Mouse (Mus musculus) embryo, embryonic 11 days (tissue): ENCODE measurements around the gene Fndc11.
A peak's percentile ranks its signal among the peaks of the same experiment; 100 is the strongest.
"Not testable (repeated sequence)": the region's sequence is repeated elsewhere in the genome, so short reads cannot be mapped to it uniquely, and the experiment has no call there.

ENCODE experiments used
- DNase-seq: peaks from one replicate; pipeline ENCODE4 v3.0.0-alpha.2; 2015

The Fndc11 gene

DNA sequence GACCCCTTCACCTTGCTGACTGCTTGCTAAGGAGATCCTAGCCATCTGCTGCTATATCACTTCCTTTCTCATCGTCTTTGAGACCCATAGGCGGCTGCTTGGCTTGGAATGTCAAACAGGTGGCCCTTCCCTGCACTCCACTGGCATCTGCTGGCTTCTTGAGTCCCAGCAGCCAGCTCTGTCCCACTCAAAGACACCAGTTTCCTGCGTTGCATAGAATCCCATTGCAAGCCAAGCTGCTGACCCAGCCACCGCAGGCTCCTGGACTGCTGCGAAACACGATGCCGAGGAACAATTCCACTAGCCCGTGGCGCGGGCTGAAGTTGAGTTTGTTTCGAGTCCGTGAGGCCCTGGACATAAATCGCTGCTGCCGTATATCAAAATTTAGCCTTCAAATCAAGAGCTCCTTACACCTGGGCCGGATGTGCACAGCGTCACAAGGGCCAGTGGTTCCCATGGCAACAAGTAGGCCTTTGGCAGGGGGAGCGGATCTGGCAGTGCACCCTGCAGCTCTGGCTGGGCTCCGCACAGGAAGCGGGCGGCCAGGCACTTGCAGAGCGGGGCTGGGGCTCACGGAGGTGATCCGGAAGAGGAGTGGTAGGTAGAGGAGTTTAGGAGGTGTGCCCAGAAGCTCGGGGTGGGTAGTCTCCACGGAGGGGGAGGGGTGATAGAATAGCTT lies at the start of gene Fndc11:
Fndc11 (plus strand) TSS at position 476 of the 679 bp plus-strand sequence.
- DNase-seq = peak; percentile 90

DNA sequence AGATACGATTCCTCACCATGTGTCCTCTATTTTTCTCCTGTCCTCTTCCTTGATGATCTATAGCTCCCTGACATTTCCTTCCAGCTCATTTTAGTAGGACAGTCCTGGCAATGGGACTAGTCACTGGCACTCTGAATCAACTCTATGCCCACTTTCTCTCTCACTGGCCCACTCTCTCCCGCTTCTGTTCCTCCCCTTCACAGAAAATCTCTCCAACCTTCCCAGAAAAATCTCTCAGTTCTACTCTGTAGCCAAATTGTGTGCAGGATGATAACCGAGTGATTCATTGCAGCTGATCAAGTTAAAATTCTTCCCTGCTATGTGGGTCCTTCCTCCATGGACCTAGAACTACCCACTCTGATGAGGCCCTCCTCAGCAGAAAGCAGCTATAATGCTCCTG lies 45.2 kb upstream of the Fndc11 start:
- no peak for DNase-seq

DNA sequence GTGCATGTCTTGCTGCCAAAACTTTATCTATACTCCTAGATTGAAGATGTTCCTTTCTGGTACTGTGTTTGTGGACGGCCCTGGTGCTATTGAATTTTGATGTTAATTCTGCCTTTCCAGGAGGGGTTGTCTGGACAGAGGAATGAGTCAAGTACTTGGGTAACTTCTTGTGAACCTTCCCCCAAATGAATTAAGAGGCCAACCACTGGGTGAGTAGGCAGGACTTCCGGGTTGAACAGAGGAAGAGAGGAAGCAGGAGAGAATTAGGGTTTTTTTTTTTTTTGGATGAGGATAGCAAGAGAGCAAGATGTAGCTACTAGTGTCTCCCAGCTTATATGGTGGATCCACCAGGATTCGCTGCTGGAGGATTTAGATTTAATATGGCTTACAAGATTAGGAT lies 41.8 kb upstream of the Fndc11 start:
- DNase-seq = no peak

DNA sequence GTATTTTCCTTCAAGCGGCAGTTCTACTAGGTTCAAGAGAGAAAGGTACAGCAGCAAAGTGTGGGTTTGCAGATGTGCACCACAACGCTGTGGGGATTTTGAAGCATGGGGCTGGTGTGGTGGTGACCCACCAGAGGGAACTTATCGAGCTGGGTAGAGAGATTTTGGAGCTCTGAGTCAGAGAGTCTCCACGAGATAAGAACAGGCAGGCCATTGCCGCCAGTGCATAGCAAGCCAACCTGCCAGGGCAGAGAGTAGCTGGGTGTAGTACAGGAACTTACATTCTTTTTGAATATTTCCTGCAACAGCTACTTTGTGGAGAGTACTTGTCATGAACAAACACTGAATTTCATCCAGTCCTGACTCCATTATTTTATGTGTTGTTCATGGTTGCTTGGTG lies 41.3 kb upstream of the Fndc11 start:
- DNase-seq = no peak

DNA sequence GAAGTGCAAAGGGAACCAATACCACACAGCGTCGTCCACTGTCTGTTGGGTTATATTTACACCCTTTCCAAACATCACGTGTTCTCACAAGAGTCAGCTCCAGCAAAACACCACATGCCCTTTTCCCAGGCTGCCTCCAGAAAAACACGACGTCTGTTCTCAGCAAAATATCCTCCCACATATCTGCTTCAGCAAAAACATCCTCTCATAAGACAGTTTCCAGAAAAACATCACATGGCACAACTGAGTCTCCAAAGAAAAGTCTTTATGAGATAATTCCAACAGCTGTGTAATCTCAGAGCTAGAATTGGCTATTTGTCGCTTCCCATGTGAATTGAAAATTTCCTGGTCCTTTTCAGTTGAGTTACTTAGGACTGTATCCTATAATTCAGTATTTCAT lies 38.9 kb upstream of the Fndc11 start:
- DNase-seq = no peak

DNA sequence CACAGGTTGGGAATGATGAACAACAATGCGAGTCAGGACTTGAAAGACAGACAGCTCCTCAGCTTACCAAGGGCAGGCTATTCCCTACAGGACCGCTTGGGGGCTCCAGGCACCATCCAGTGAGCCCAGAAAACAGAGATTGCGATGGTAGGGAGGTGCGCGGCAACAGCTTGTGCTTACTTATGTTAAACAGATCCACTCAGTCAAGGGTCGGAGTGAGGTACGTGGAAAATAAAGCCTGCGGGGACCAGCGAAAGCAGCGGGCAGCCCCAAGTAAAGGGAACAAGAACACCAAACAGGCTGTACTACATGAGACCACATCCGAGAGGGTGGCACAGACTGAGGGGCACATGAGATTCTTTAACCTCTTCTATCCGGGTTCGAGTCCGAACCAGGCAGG lies 33.2 kb upstream of the Fndc11 start:
- peak; percentile 92 for DNase-seq

DNA sequence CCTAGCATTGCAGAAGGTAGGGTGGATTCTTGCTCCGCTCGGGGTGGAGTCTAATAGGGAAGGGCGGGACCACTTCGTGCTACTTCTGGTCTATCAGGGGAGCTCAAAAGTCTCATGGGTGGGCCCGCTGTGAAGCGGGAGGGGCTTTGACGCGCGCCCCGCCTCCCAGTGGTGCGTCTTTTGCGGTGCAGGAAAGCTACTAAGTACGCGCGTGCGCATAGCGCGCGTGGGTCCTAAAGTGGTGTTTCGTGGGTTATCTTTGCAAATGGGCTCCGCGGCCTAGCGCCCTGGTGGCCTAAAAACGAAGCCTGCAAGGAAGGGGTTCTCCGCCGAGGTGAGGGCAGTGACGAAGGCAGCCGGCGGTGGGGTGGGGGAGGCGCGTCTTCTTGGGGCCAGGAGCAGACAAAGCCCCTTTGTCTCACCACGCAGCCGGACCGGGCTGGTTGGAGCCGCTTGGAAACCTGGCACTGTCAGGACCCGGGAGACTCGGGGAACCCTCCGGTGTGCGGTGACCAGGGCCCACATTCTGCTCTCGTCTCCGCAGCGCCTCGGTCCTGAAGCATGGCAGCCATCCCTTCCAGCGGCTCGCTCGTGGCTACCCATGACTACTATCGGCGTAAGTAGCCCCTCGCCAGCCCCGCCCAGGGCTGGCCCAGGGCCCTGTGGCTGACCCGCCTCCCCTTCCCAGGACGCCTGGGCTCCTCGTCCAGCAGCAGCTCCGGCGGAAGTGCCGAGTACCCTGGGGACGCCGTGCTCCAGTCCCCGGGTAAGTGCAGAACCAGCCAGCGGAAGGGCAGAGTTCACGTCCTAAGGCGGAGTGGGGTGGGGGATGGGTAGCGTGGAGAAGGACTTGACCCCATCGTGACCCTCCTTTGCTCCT lies 32.5 kb upstream of the Fndc11 start, which contains the start of gene Ppdpf:
Ppdpf (plus strand) TSS at position 127 of the 880 bp plus-strand sequence.
- peak; percentile 93 for DNase-seq

DNA sequence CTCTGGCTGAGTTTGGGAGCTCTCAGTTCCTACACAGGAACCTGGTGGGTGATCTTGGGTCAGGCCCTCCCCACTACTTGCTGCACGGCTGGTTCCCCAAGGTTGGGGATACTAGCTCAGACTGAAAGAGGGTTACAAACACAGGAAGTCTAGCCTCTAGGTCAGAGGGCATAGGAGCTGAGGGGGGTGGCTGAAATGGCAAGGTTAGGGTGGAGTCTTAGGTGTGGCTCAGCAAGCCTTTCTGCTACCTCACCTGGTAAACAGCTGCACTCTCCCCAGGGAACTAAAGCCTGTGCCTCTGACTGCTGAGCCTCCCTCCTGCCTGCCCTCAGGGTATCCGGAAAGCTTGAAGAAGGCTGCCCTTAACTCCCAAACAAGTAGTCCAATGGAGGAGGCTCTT lies 31.1 kb upstream of the Fndc11 start:
- DNase-seq = peak; percentile 33

DNA sequence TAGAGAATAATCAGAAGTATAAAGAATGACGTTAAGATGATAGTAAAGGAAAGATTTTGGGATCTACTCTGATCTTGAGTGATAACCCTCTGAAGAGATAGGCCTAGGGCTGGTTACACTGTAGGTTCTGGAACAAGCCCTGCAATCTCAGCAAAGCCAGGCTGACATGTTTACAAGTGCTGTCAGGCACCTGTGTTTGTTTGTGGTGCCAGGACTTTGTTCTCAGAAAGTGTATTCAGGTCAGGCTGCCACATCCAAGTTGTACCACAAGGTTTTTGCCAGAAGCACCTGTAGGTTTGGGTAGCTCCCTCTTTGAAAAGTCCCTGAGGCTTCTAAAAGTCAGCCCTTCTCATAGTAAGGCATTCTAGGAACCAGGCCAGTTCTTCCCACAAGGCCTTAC lies 30.5 kb upstream of the Fndc11 start:
- no peak for DNase-seq

DNA sequence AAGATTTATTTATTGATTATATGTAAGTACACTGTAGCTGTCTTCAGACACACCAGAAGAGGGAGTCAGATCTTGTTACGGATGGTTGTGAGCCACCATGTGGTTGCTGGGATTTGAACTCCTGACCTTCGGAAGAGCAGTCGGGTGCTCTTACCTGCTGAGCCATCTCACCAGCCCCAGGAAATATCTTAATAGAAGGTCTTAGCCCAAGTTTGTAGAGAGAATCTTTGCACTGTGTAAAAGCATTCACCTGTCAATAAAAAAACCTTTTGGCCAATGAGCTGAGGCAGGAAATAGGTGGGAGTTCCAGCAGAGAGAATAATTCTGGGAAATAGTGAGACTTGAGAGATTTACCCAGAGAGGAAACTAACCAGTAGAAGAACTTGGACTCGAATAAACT lies 28.4 kb upstream of the Fndc11 start:
- DNase-seq = not testable (repeated sequence)

DNA sequence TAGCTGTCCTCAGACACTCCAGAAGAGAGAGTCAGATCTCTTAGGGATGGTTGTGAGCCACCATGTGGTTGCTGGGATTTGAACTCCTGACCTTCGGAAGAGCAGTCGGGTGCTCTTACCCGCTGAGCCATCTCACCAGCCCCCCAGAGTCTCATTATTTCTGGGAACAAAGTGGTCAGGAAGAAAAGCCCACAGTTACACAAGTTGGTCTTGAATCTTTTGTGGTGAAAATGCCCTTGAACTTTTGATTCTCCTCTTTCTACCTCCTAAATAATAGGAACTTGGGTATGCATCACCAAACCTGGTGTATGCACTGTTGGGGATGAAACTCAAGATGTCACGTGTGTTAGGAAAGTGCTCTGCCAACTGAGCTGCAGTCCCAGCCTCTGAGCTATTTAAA lies 27.9 kb upstream of the Fndc11 start:
- no peak for DNase-seq

DNA sequence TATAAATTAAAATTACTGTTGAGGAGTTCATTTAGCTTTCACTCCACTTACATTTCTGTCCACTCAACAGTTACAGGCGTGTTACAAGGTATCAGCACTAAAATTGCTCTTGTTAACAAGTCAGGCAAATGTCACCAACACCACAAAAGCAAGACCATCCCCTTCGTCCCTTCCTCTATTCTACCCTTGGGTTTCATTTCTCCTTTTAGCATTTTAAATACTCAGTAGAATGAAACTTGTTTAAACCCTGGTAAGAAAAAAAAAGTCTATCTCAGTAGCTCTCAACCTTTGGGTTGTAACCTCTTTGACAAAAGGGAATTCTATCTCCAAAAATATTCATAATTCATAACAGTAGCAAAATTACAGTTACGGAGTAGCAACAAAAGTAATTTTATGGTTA lies 26.8 kb upstream of the Fndc11 start:
- DNase-seq = no peak

DNA sequence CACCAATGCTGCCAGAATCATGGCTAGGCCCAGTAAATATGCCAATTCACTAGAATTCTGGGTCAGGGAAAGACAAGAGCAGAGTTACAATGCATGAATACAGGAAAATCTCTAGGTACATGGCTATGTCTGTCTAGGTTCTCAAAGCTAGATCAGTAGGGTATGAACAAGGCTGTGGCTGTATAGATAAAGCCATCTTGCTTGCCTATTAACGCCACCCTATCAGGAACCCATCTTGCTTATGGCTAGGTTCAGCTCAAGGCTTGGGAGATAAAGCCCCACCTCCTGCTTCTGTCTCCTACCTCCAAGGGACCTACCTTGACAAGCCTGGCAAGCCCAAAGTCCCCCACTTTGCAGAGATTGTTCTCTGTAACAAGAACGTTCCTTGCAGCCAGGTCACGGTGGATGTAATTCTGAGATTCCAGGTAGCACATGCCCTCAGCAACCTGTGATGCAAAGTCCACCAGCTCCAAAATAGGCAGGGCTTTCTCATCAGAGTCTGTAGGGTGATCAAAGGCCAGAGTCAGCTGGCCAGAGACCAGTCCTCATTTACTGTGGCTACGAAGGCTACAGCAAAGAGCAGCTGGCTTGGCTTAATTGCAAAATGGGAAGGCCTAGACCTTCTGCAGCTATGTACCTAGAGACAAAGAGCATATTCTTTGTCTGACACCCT lies 23.0 kb upstream of the Fndc11 start:
- no peak for DNase-seq

DNA sequence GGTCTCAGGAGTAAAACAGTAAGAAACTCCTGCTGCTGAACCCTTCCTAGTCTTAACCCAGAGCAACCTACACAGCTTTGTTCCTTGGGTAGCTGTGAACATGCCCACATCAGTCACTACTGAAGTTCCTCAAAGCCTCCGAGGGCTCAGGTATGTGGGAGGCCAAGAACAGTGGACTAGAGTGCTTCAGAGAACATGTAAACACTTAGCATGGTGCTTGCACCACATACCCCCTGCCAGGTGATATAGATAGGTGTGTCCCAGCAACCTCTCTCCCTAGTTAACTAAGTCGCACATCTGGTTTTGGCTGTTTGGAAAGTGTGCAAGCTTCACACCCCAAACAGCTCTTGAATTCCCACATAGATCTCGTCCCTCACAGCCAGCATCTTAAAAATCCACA lies 18.2 kb upstream of the Fndc11 start:
- DNase-seq = no peak

DNA sequence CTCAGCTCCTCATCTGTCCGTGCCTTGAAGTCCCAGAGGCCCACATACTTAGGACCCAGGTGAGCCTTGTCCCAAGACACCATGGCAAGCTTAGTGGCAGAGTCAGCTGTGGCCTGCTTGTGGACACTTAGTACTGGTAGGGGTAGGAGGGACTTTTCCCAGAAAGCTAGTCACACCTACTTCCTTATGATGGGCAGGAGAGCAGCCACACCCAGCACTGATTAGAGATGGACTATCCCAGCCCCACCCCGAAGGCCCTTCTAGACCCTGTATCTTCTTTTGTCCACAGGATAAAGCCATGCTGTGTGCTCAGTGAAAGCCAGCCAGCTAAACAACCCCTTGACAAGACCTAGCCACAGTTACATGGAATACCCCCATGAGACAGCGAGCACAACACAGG lies 17.4 kb upstream of the Fndc11 start, which contains the start of gene Ptk6:
Ptk6 (minus strand) TSS at position 368 of the 400 bp plus-strand sequence.
- no peak for DNase-seq

DNA sequence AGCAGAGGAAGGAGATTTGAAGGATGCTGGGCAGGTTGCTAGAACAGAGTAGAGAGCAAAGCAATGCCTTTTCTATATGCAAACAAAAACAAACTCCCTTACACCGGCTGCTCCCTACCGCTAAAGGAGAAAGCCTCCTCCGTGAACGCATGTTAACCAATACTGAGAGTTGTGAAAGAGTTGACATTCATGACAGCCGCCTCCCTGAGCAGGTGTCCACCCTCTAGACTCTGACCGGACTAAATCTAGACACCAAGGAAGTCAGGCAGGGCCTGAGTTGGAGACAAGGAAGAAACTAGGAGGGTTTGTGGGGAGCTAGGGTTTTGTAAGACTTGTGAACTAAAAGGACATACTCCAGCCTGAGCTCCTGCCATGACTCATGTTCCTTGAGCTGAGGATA lies 16.9 kb upstream of the Fndc11 start:
- DNase-seq = no peak

DNA sequence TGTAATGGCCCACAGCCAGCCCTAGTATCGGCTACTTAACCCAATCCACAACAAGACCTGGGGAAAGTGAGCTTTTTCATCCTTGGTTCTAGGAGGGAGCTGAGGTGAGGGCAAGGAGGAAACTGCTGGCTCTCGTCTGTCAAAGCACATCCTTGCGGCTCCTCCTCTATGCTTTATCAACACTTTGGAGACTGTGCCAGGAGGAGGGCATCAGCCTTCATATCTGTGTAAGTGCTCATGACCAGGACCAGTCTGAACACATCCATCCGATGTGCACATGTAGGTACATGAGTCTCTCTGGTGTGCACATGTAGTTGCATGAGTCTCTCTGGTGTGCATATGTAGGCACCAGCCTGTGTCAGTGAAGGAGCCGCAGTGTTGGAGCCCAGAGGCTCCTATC lies 14.1 kb upstream of the Fndc11 start:
- DNase-seq = no peak

DNA sequence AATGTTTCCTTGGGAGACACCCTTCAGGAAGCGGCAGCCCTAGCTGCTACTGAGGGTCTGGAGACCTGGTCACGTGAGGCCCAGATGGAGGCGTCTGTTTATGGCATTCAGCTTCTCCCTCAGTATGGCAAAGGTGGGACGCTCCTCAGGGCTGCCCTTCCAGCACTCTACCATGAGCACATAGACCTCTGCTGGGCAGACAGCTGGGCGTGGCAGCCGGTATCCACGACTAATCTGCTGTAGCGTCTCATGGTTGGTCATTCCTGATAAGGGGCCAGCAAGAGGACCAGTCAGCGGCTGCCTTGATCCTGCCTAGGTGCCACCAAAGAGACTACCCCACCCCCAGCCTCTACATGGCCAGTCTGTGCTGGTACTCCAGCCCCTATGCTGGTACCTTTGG lies 13.7 kb upstream of the Fndc11 start:
- no peak for DNase-seq

DNA sequence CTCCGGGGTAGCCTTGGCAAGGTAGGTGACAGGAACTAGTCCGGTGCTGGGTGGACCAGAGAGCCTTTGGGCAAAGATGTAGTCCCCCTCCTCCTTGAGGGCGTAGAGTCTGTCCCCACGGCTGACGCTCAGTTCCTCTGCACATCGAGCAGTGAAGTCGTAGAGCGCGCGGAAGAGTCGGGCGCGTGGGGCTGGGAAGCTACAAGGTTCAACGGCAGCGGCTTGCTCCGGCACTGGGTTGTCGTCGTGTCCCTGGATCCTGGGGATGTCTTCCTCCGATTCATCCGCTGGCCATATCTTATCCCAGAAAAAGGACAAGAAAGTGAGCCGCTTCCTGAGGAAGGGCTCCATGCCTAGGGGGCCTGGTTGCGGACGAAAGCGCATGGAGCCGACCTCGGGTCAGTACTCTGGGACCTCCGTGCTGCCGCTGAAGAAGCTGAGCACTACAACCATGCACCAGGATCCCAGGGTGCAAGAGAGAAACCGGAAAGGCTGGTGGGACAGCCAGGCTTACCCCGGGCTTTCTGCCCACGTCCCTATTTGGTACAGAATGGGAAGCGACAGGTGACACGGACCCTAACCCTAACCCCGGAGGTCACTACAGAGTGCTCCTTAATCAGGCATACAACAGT lies 7.3 kb upstream of the Fndc11 start:
- peak; percentile 37 for DNase-seq

DNA sequence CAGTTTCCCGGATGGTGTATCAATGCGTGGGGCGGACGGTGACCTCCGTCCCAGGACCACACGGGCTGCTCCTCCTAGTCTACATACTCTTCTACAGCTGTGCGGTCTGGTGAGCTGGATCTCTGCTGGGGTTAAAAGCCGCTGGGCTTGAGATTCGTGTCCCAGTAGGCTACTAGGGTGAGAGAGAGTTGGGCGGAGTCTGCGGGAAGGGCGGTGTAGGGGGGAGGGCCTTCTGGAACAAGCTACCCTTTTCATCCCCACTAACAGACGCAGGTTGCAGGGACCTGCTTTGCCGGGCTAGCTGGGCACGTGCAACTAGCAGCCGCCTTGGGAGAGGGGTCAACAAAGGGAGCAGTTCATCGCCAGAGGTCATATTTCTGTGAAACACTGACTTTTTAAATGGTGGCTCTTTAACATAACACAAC lies 6.8 kb upstream of the Fndc11 start, which contains the start of gene Srms:
Srms (minus strand) TSS at position 165 of the 425 bp plus-strand sequence.
- DNase-seq = peak; percentile 54

DNA sequence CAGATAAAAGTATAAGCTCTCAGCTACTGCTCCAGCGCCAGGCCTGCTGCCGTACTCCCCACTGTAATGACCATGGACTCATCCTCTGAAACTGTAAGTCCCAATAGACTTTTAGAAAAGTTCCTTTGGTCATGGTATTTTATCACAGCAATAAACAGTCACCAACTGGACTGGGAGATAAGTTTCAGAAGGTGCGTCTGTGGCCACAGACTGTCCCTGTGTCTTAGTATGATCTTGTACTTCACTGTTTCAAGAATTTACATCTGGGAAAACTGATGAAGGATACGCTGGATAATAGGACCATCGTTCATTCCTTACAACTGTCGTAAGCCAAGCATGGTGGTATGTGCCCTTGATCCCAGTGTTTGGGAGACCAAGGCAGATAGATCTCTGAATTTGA lies 3.8 kb upstream of the Fndc11 start:
- no peak for DNase-seq

DNA sequence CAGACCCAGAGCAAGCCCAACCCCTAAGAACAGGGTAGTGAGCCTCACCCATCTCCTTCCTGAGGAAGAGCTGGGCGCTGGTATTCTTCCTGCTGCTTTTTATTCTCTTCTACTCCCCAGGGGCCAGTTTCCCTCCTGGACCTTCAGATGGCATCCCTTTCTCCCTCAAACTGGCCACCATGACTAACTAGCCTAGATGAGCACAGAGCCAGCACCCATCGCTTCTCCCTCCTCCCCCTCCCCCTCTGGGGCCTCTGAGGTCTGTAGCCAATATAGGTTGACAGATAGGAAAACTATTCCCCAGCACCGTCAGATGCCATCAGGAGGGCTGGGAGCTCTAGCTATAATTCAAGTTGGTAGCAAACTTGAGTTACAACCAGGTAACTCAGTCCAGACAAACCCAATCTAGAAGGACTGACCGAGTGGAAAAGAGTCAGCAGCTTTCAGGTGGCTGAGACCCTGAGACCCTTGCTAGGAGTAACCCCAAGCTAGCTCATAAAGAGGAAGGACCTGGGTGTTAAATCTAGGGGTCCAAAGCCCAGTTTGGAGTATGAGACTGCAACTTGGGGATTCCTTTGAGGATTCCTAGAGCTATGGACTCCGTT lies 830 bp upstream of the Fndc11 start:
- DNase-seq = no peak

DNA sequence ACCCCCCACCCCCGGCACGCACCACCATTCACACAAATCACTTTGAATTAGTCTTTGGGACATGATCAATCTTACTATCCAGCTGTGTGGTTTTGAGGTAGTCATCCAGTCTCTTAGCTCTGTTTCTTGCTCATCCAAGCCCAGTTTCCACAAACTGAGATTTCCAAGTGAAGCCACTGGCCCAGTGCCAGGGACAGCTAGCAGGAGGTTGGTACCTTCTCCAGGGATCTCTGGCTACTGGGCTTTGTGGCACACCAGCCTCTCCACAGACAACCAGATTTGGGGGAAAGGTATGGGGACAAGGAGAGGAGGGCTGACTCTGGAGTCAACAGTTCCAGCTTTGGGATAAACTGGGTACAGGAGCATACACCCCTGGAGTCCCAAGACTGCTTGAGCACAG lies 548 bp downstream of the Fndc11 start:
- DNase-seq = no peak
